Mouse (Mus musculus): ENCODE results near the gene Tie1. TPM values are rescaled to one million over a fixed set of nuclear protein-coding genes. Genes with fewer than 3 reads are reported as not detected.
A peak's percentile ranks its signal among the peaks of the same experiment; 100 is the strongest.

Gene Tie1
- total and polyA plus RNA-seq, 3 experiments: not detected

DNA sequence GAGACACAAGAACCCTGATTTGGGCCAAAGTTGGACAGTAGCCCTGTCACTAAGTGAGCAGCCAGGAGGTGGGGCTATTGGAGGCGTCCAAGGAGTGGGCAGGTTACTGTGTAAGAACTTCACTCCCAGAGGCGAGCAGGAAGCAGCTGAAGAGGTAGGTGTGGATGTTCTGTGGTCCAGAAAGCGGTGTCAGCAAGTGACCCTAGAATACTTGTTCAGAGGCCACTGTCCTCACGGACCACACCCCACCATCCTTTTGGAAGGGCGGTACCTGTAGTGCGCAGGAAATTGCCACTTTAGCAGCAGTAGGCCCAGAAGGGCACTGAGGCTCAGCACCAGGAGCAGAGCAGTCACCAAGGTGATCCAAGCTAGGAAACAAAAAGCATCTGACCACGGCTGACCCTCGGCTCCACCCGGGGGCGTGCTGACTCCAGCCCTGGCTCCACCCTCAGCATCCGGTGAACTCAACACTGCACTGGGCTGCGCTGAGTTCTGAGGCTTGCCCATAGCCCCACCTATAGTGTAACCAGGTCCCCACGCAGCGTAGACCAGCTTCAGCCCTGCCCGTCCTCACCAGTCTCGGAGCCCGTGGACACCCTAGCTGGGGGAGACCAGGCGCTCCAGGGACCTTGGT is 44.0 kb downstream of the Tie1 start:
- in situ Hi-C loops (cut with MboI; ENCODE audit: low pct_ligation_motif_present, low pct_unique_long_range_greater_than_20kb, low sequenced_read_pairs): no loop called here
- dilution Hi-C loops (cut with MboI; ENCODE audit: extremely low pct_ligation_motif_present, extremely low pct_unique_long_range_greater_than_20kb, low sequenced_read_pairs): no loop called here
- no peak overlapping the region for H3K9ac ChIP-seq (ENCODE audit: insufficient read depth, low read depth)
- no peak overlapping the region for H3K4me2 ChIP-seq (ENCODE audit: insufficient read depth, low read depth, poor library complexity, severe bottlenecking)
- H3K36me3 ChIP-seq (replicated peaks in 1 of 2; ENCODE audit: control insufficient read depth in 1 of 2, insufficient read depth in 1 of 2, low read length in 1 of 2): no peaks in the 10 kb centered on the region
- H3K4me3 ChIP-seq (replicated peaks in 1 of 3; ENCODE audit: low read depth in 2 of 3, low read length in 2 of 3, poor library complexity in 1 of 3): no peak overlapping the region
- no peaks in the 10 kb centered on the region for H3K79me2 ChIP-seq (replicated peaks; ENCODE audit: control insufficient read depth, extremely low read depth, insufficient read depth, poor library complexity, severe bottlenecking)
- peaks cover 76% of the 10 kb centered on the region for H3K27me3 ChIP-seq (replicated peaks)
- H3K27ac ChIP-seq (ENCODE audit: insufficient read depth, low read depth): no peak overlapping the region
- peaks cover 0 to 6% of the 10 kb centered on the region in 2 experiments; a peak in 1 of 4 replicates for H3K4me1 ChIP-seq (ENCODE audit: control insufficient read depth in 1 of 2, insufficient read depth in 2 of 2)
- no peak for DNase-seq (ENCODE audit: extremely low read depth)
- H3K9me3 ChIP-seq (replicated peaks; ENCODE audit: low read length): no peaks in the 10 kb centered on the region
- TF ChIP-seq CTCF (conservative IDR thresholded peaks at IDR 0.05 in 1 of 2, IDR thresholded peaks at IDR 0.05 in 1 of 2; ENCODE audit: low read depth in 2 of 2, low read length in 2 of 2): peak in 1 of 2 experiments; percentile 42; a peak in 2 of 4 replicates
- no peak for TF ChIP-seq MYC (IDR thresholded peaks at IDR 0.05; ENCODE audit: low read depth, low read length)
- no peak for TF ChIP-seq HCFC1 (IDR thresholded peaks at IDR 0.05; ENCODE audit: low read depth, low read length)
- peak; percentile 31 for TF ChIP-seq SMC3 (IDR thresholded peaks at IDR 0.05; ENCODE audit: low read depth, low read length)
- peak; percentile 13 for TF ChIP-seq RAD21 (IDR thresholded peaks at IDR 0.05; ENCODE audit: low read depth, low read length)

DNA sequence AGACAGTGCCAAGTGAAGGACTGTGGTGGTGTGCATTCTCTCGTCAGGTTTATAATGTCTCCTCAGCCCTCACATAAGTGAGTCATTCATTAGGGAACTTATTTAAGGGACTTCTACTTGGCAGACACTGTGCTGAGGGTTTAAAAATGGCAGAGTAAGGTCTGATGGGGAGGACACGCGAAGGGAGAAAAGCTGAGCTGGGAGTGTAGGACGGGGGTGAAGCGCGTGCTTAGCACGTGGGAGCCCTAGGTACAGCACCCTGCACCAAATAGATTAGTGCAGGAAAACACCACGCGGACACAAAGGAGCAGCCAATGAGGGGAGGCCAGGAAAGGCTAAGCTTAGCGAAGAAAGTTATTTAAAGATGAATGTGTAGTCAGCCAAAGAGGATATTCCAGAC is 44.8 kb downstream of the Tie1 start:
- Histone ChIP-seq H3K4me3 (replicated peaks in 1 of 3; ENCODE audit: low read depth in 2 of 3, low read length in 2 of 3, poor library complexity in 1 of 3) (no peak overlapping the region), H3K4me1 (ENCODE audit: control insufficient read depth in 1 of 2, insufficient read depth in 2 of 2) (peaks cover 0 to 6% of the 10 kb centered on the region in 2 experiments; a peak in 1 of 4 replicates), H3K9me3 (replicated peaks; ENCODE audit: low read length) (no peaks in the 10 kb centered on the region), H3K27ac (ENCODE audit: insufficient read depth, low read depth) (no peak overlapping the region), H3K4me2 (ENCODE audit: insufficient read depth, low read depth, poor library complexity, severe bottlenecking) (no peak overlapping the region), H3K36me3 (replicated peaks in 1 of 2; ENCODE audit: control insufficient read depth in 1 of 2, insufficient read depth in 1 of 2, low read length in 1 of 2) (no peaks in the 10 kb centered on the region), H3K9ac (ENCODE audit: insufficient read depth, low read depth) (no peak overlapping the region), H3K79me2 (replicated peaks; ENCODE audit: control insufficient read depth, extremely low read depth, insufficient read depth, poor library complexity, severe bottlenecking) (no peaks in the 10 kb centered on the region), H3K27me3 (replicated peaks) (peaks cover 72% of the 10 kb centered on the region)
- no peak for DNase-seq (ENCODE audit: extremely low read depth)
- no peak for TF ChIP-seq MAX (IDR thresholded peaks at IDR 0.05; ENCODE audit: low read length)
- TF ChIP-seq IRF4 (IDR thresholded peaks at IDR 0.05; ENCODE audit: low read depth, low read length): no peak
- TF ChIP-seq POLR2A (IDR thresholded peaks at IDR 0.05; ENCODE audit: low read depth, low read length): no peak
- TF ChIP-seq ZC3H11A (IDR thresholded peaks at IDR 0.05; ENCODE audit: low read depth, low read length): no peak
- no peak for TF ChIP-seq ETS1 (conservative IDR thresholded peaks at IDR 0.05; ENCODE audit: low read depth, low read length)
- no peak for TF ChIP-seq BHLHE40 (IDR thresholded peaks at IDR 0.05; ENCODE audit: low read depth, low read length)
- no peak for TF ChIP-seq ELF1 (IDR thresholded peaks at IDR 0.05; ENCODE audit: low read depth, low read length)
- no peak for TF ChIP-seq NRF1 (IDR thresholded peaks at IDR 0.05; ENCODE audit: low read depth, low read length)
- TF ChIP-seq PAX5 (IDR thresholded peaks at IDR 0.05; ENCODE audit: low read length): no peak
- TF ChIP-seq CHD1 (IDR thresholded peaks at IDR 0.05; ENCODE audit: low read depth, low read length): no peak
- no peak for TF ChIP-seq TBP (conservative IDR thresholded peaks at IDR 0.05; ENCODE audit: low read depth, low read length)
- no peak for TF ChIP-seq UBTF (IDR thresholded peaks at IDR 0.05; ENCODE audit: low read depth, low read length)
- no peak for TF ChIP-seq USF2 (conservative IDR thresholded peaks at IDR 0.05; ENCODE audit: low read depth, low read length)
- no peak for TF ChIP-seq RCOR1 (conservative IDR thresholded peaks at IDR 0.05; ENCODE audit: low read depth, low read length)
- TF ChIP-seq ZNF384 (IDR thresholded peaks at IDR 0.05; ENCODE audit: low read depth, low read length): no peak
- in situ Hi-C loops (cut with MboI; ENCODE audit: low pct_ligation_motif_present, low pct_unique_long_range_greater_than_20kb, low sequenced_read_pairs) (no loop called here), dilution Hi-C loops (cut with MboI; ENCODE audit: extremely low pct_ligation_motif_present, extremely low pct_unique_long_range_greater_than_20kb, low sequenced_read_pairs) (no loop called here)
